8 mouse cellular contexts compared by ENCODE assay signal in the genomic region with DNA sequence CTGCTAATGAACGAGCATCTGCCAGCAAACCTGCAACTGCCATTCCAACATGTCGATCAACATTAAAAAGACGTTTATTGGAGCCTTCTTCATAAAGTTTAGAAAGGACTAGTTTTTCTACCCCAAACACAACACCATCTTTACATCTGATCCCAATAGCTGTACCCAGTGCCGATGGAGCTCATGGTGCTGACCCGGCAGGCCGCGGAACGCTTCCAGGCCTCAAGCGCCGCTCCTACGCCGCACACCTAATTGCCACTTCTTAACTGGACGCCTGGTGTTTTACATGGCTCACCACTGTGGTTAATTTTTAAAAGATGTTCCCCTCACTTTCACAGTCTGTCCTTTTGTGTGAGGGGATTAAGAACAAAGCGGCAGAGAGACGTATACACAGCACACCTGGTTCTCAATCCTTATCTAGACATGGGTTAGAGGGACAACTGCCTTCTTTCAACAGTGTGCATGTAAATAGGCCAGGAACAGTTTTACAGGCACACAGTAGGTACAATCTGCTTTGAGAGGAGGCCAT.
DNase-seq lines count a peak whose midpoint lies in the region; ATAC-seq and TF ChIP-seq lines count a peak whose summit lies in the region.
"Not testable (repeated sequence)": the region's sequence is repeated elsewhere in the genome, so short reads cannot be mapped to it uniquely, and the experiment has no call there.

No protein-coding gene starts in this region.

- not testable (repeated sequence) for H3K27me3 ChIP-seq in kidney, adult 2 months (replicated peaks; ENCODE audit: control insufficient read depth, insufficient read depth, low read length)

- H3K36me3 ChIP-seq in kidney, adult 2 months (ENCODE audit: control insufficient read depth, insufficient read depth, low read length) = not testable (repeated sequence)

- DNase-seq in kidney, adult 2 months = peak; percentile 77
- not testable (repeated sequence) for DNase-seq in layer of hippocampus, adult 2 months (ENCODE audit: low spot score in 2 of 2)

- peaks cover 16% of the 10 kb centered on the region for H3K4me1 ChIP-seq in kidney, adult 2 months (ENCODE audit: control insufficient read depth, insufficient read depth, low read length)

- not testable (repeated sequence) for TF ChIP-seq CTCF in kidney, adult 2 months (conservative IDR thresholded peaks at IDR 0.05; ENCODE audit: insufficient read depth, insufficient read length, low read depth, low read length); layer of hippocampus, adult 2 months (conservative IDR thresholded peaks at IDR 0.05)

- ATAC-seq in common myeloid progenitor, adult 5-6 weeks (replicated peaks; ENCODE audit: low read depth, poor library complexity, severe bottlenecking) = peak; percentile 68; the same call in 1 of the 2 replicates
- ATAC-seq in erythroid progenitor cell, adult 5-6 weeks (replicated peaks; ENCODE audit: low FRiP score, poor library complexity, severe bottlenecking) = peak; percentile 85
- ATAC-seq in granulocyte monocyte progenitor cell, adult 5-6 weeks (replicated peaks; ENCODE audit: poor library complexity, severe bottlenecking) = peak; percentile 53
- peak; percentile 81 for ATAC-seq in megakaryocyte, adult 5-6 weeks (ENCODE audit: poor library complexity, severe bottlenecking)
- peak; percentile 56; the same call in 1 of the 2 replicates for ATAC-seq in megakaryocyte-erythroid progenitor cell, adult 5-6 weeks (replicated peaks; ENCODE audit: low FRiP score, low TSS enrichment, poor library complexity, severe bottlenecking)
- ATAC-seq in neutrophil, adult 5-6 weeks (ENCODE audit: extremely low read depth, insufficient number of reproducible peaks, low FRiP score, poor library complexity, severe bottlenecking) = peak; percentile 45

- not testable (repeated sequence) for TF ChIP-seq POLR2A in kidney, adult 2 months (IDR thresholded peaks at IDR 0.05; ENCODE audit: low read depth, low read length)

- WGBS in kidney, adult 2 months = 72% methylated on average over 15 of the region's 15 CpGs

- H3K27ac ChIP-seq in kidney, adult 2 months (ENCODE audit: insufficient read depth, low read depth, low read length) = peak overlapping the region; percentile 53; the same call in 1 of the 2 replicates
- peak overlapping the region; percentile 59 for H3K27ac ChIP-seq in layer of hippocampus, adult 2 months

- not testable (repeated sequence) for H3K4me3 ChIP-seq in kidney, adult 2 months (ENCODE audit: insufficient read depth, low read depth, low read length); layer of hippocampus, adult 2 months
